Mouse (Mus musculus): ENCODE data around the gene H2-DMa. TPM values are rescaled to one million over a fixed set of nuclear protein-coding genes. Genes with fewer than 3 reads are reported as not detected.

H2-DMa gene
- polyA plus RNA-seq, 1 experiment = 13.6 TPM

DNA sequence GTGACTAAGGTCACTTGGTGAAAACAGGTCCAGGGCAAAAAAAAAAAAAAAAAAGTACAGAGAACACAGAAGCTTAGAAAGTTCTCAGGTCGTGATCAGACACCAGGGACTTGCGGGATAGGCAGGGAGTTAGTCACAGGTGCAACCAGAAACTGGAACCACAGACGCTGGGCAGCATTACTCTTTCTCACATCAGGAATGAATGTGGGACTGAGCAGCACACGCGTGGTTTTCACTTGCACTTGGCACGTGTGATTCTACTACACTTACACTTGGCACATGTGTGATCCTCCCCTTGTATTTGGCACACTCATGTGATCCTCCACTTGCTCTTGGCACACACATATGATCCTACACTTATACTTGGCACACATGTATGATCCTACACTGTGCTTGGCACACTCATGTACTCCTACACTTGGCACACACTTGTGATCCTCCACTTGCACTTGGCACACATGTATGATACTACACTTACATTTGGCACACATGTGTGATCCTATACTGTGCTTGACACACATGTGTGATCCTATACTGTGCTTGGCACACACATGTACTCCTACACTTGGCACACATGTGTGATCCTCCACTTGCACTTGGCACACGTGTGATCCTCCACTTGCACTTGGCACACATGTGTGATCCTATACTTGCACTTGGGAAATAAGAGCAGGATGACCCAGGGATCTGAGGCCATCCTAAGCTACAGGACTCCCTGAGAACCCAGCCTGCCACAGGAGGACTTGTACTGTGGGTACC, 12.1 kb upstream of the H2-DMa start:
- no peak overlapping the region for H3K4me3 ChIP-seq (replicated peaks; ENCODE audit: insufficient read depth, low read depth, low read length)
- WGBS = 70% methylated on average over 7 of the region's 7 CpGs
- H3K27me3 ChIP-seq (ENCODE audit: control insufficient read depth, insufficient read depth, low read length) = no peaks in the 10 kb centered on the region; the same call in 1 of the 2 replicates
- H3K27ac ChIP-seq (ENCODE audit: insufficient read depth, low read length) = no peak overlapping the region
- DNase-seq = no peak
- no peak for TF ChIP-seq CTCF (IDR thresholded peaks at IDR 0.05; ENCODE audit: borderline replicate concordance, insufficient read depth, low read depth, low read length)
- TF ChIP-seq POLR2A (IDR thresholded peaks at IDR 0.05; ENCODE audit: borderline replicate concordance, insufficient read depth, low read length) = no peak
- H3K4me1 ChIP-seq (ENCODE audit: control insufficient read depth, insufficient read depth, low read length) = no peaks in the 10 kb centered on the region

DNA sequence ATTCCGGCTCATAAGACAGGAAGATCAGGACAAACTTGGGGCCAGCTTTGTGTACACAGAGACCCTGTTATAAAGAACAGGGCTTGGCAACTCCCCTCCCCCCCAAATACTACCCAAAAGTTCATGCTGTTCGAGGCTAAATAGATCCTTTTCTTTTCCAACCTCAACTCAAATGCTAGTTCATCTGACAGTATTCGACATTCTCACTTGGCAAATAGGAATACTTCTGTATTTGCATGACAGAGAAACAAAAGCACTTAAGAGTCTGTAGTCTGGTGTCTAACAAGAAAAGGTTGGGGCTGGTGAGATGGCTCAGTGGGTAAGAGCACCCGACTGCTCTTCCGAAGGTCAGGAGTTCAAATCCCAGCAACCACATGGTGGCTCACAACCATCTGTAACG, 10.9 kb upstream of the H2-DMa start:
- TF ChIP-seq CTCF (IDR thresholded peaks at IDR 0.05; ENCODE audit: borderline replicate concordance, insufficient read depth, low read depth, low read length) = no peak
- TF ChIP-seq POLR2A (IDR thresholded peaks at IDR 0.05; ENCODE audit: borderline replicate concordance, insufficient read depth, low read length) = no peak
- no peak for DNase-seq
- WGBS = 72% methylated on average over 5 of the region's 6 CpGs
- no peak overlapping the region for H3K27ac ChIP-seq (ENCODE audit: insufficient read depth, low read length)
- no peak overlapping the region for H3K4me3 ChIP-seq (replicated peaks; ENCODE audit: insufficient read depth, low read depth, low read length)
- no peaks in the 10 kb centered on the region; the same call in 1 of the 2 replicates for H3K27me3 ChIP-seq (ENCODE audit: control insufficient read depth, insufficient read depth, low read length)
- H3K4me1 ChIP-seq (ENCODE audit: control insufficient read depth, insufficient read depth, low read length) = no peaks in the 10 kb centered on the region

DNA sequence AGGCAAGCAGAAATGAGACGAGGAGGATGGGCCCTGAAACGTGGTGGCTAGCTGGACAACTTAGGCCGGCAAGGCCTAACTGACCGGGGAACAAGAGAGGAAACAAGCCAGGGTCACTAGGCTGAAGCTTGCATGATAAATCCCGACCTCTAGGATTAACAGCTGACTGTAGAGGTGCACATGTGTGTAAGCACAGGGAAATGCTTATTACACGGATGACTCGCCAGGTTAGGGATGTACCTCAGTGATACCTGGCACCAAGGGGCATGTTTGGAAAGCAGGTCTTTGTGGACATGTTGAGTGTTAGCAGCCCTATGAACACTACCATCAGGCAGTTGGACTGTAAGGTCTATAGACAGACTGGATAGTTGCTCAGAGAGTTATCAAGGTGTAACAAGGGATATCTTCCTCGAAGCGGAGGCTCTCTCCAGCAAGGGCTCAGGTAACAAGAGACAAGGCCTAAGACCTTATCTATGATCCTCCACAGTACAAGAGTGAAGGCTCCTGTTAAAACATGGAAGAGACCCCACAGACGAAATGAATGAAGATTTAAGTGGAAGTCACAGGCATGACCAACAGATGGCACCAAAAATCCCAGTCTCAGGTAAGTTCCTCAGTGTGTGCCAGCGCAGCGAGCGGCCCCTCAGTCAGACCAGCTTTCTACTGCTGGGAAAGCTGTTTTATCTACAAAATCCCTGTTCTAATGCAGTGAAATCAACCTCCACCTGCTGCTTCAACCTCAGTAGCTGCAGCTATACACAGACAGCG, 10.1 kb upstream of the H2-DMa start:
- TF ChIP-seq POLR2A (IDR thresholded peaks at IDR 0.05; ENCODE audit: borderline replicate concordance, insufficient read depth, low read length) = no peak
- TF ChIP-seq CTCF (IDR thresholded peaks at IDR 0.05; ENCODE audit: borderline replicate concordance, insufficient read depth, low read depth, low read length) = peak; percentile 14; the same call in 1 of the 2 replicates
- H3K27ac ChIP-seq (ENCODE audit: insufficient read depth, low read length) = no peak overlapping the region
- H3K4me1 ChIP-seq (ENCODE audit: control insufficient read depth, insufficient read depth, low read length) = no peaks in the 10 kb centered on the region
- 68% methylated on average over 14 of the region's 14 CpGs for WGBS
- no peak overlapping the region for H3K4me3 ChIP-seq (replicated peaks; ENCODE audit: insufficient read depth, low read depth, low read length)
- H3K27me3 ChIP-seq (ENCODE audit: control insufficient read depth, insufficient read depth, low read length) = no peaks in the 10 kb centered on the region; the same call in 1 of the 2 replicates
- DNase-seq = no peak

DNA sequence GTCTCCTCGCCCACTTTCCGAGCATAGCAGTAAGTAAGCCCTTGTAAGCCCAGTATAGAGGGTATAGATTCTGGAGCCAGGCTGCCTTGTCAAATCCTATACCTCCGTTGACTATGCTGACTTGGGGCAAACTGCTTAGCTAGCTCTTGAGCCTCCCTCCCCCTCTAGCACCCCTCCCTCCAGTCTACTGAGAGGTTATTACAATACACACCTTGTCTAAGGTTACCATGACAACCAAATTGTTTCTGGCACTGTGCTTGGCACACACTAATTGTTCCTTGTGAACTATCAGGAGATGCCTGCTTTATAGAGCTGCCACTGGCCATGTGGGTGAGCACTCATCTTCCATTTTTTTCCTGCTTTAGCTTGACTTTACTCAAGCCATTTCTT, 9.5 kb upstream of the H2-DMa start:
- H3K27me3 ChIP-seq (ENCODE audit: control insufficient read depth, insufficient read depth, low read length) = no peaks in the 10 kb centered on the region; the same call in 1 of the 2 replicates
- 62% methylated on average over 3 of the region's 3 CpGs for WGBS
- H3K4me3 ChIP-seq (replicated peaks; ENCODE audit: insufficient read depth, low read depth, low read length) = no peak overlapping the region
- TF ChIP-seq POLR2A (IDR thresholded peaks at IDR 0.05; ENCODE audit: borderline replicate concordance, insufficient read depth, low read length) = no peak
- TF ChIP-seq CTCF (IDR thresholded peaks at IDR 0.05; ENCODE audit: borderline replicate concordance, insufficient read depth, low read depth, low read length) = no peak
- no peak for DNase-seq
- no peaks in the 10 kb centered on the region for H3K4me1 ChIP-seq (ENCODE audit: control insufficient read depth, insufficient read depth, low read length)
- no peak overlapping the region for H3K27ac ChIP-seq (ENCODE audit: insufficient read depth, low read length)

DNA sequence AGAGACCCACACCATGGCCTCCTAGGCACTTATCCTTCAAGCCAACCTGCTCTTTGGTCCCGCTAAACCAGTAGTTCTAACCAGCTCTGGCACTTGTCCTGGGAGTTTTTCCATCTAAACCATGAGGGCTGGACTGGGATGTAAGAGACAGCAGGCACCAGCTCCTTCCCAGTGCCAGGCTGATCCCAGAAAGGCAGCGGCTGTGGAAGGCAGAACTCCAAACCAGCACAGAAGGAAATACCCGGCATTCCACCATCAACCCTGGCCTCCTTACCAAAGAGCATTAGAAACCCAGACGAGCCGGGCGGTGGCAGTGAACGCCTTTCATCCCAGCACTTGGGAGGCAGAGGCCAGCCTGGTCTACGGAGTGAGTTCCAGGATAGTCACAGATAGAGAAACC, 9.0 kb upstream of the H2-DMa start:
- no peak overlapping the region for H3K4me3 ChIP-seq (replicated peaks; ENCODE audit: insufficient read depth, low read depth, low read length)
- WGBS = 33% methylated on average over 8 of the region's 8 CpGs
- TF ChIP-seq POLR2A (IDR thresholded peaks at IDR 0.05; ENCODE audit: borderline replicate concordance, insufficient read depth, low read length) (no peak), CTCF (IDR thresholded peaks at IDR 0.05; ENCODE audit: borderline replicate concordance, insufficient read depth, low read depth, low read length) (no peak)
- DNase-seq = no peak
- H3K27me3 ChIP-seq (ENCODE audit: control insufficient read depth, insufficient read depth, low read length) = no peaks in the 10 kb centered on the region; the same call in 1 of the 2 replicates
- H3K4me1 ChIP-seq (ENCODE audit: control insufficient read depth, insufficient read depth, low read length) = no peaks in the 10 kb centered on the region
- H3K27ac ChIP-seq (ENCODE audit: insufficient read depth, low read length) = no peak overlapping the region

DNA sequence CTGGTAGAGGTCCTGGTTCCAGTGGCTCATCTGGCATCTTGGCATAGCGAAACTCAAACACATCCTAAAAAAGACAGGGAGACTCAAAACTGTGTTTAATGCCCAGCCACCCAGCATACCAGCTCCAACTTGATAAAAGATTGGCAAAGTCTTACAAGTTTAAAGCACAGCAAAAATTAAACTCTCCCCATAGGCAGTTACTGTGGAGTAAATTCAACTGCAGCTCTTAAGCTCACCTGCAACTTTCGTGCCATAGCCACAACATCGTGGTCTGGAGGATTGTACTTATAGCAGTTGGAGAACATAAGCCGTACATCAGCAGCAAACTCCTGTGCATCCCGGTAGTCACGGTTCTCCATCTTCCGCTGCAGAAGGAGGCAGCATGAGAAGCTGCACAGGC, 5.2 kb upstream of the H2-DMa start:
- no peak for DNase-seq
- Histone ChIP-seq H3K27ac (ENCODE audit: insufficient read depth, low read length) (no peak overlapping the region), H3K27me3 (ENCODE audit: control insufficient read depth, insufficient read depth, low read length) (no peaks in the 10 kb centered on the region), H3K4me1 (ENCODE audit: control insufficient read depth, insufficient read depth, low read length) (peaks cover 3% of the 10 kb centered on the region; the same call in 1 of the 2 replicates), H3K4me3 (replicated peaks; ENCODE audit: insufficient read depth, low read depth, low read length) (no peak overlapping the region)
- WGBS = 88% methylated on average over 7 of the region's 7 CpGs
- TF ChIP-seq POLR2A (IDR thresholded peaks at IDR 0.05; ENCODE audit: borderline replicate concordance, insufficient read depth, low read length) (no peak), CTCF (IDR thresholded peaks at IDR 0.05; ENCODE audit: borderline replicate concordance, insufficient read depth, low read depth, low read length) (no peak)

DNA sequence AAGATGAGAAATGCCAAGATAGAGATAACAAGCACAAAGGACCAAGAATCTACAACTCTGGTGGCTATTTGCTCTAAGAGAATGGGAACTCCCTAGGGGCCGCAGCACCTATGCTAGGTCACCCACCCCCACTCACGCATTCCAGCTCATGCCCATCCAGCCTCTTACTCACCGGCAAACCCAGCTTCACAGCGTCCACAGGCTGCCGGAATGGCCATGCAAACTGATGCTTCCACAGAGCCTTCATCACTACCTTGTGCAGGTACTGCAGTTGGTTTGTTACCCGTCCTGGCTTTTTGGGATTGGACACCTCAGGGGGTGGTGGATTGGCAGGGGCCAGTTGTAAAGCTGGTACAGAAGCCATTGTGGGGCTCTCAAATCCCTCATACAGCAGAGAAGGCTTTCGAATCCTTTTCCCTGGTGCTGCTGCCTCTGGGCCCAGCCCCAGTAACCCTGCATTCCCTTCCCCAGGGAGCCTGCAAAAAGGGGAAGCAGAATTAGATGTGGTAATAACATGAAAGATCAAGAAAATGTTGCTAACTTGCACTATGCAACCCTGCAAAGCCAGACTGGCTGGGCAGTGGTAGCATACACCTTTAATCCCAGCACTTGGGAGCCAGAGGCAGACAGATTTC, 2.5 kb upstream of the H2-DMa start:
- Histone ChIP-seq H3K4me1 (ENCODE audit: control insufficient read depth, insufficient read depth, low read length) (peaks cover 3% of the 10 kb centered on the region; the same call in 1 of the 2 replicates), H3K27me3 (ENCODE audit: control insufficient read depth, insufficient read depth, low read length) (no peaks in the 10 kb centered on the region), H3K4me3 (replicated peaks; ENCODE audit: insufficient read depth, low read depth, low read length) (peak overlapping the region; percentile 57), H3K27ac (ENCODE audit: insufficient read depth, low read length) (no peak overlapping the region)
- WGBS = 11% methylated on average over 7 of the region's 7 CpGs
- peak in 1 of 2 experiments; percentile 46 for DNase-seq
- no peak for TF ChIP-seq CTCF (IDR thresholded peaks at IDR 0.05; ENCODE audit: borderline replicate concordance, insufficient read depth, low read depth, low read length)
- TF ChIP-seq POLR2A (IDR thresholded peaks at IDR 0.05; ENCODE audit: borderline replicate concordance, insufficient read depth, low read length) = no peak
